Mouse (Mus musculus): ENCODE data around the gene Osbpl6.

Gene Osbpl6

GRCm38 (mm10) chr2:76421411-76421924 is 15.2 kb downstream of the Osbpl6 start:
- peak; percentile 1 for DNase-seq

- no peak for DNase-seq
Measured at GRCm38 (mm10) chr2:76426816-76427215, 20.5 kb downstream of the Osbpl6 start.

GRCm38 (mm10) chr2:76429318-76429717 is 23.0 kb downstream of the Osbpl6 start:
- DNase-seq: no peak

GRCm38 (mm10) chr2:76429855-76430254 is 23.5 kb downstream of the Osbpl6 start:
- DNase-seq: no peak

- no peak for DNase-seq
Measured at GRCm38 (mm10) chr2:76430539-76430938, 24.2 kb downstream of the Osbpl6 start.

GRCm38 (mm10) chr2:76434224-76434623 is 27.9 kb downstream of the Osbpl6 start:
- DNase-seq: no peak

GRCm38 (mm10) chr2:76435667-76436239 is 29.4 kb downstream of the Osbpl6 start:
- no peak for DNase-seq

- no peak for DNase-seq
Measured at GRCm38 (mm10) chr2:76437372-76437771, 31.1 kb downstream of the Osbpl6 start.

- DNase-seq: no peak
Measured at GRCm38 (mm10) chr2:76439540-76439939, 33.2 kb downstream of the Osbpl6 start.

- DNase-seq: no peak
Measured at GRCm38 (mm10) chr2:76442086-76442485, 35.8 kb downstream of the Osbpl6 start.

- DNase-seq: no peak
Measured at GRCm38 (mm10) chr2:76449836-76450355, 43.6 kb downstream of the Osbpl6 start.

- no peak for DNase-seq
Measured at GRCm38 (mm10) chr2:76466723-76467122, 60.4 kb downstream of the Osbpl6 start.

GRCm38 (mm10) chr2:76468204-76468603 is 61.9 kb downstream of the Osbpl6 start:
- no peak for DNase-seq

GRCm38 (mm10) chr2:76469091-76469750 is 62.9 kb downstream of the Osbpl6 start:
- DNase-seq: no peak

GRCm38 (mm10) chr2:76469751-76470099 is 63.4 kb downstream of the Osbpl6 start:
- DNase-seq: no peak

GRCm38 (mm10) chr2:76470391-76470790 is 64.1 kb downstream of the Osbpl6 start:
- DNase-seq: no peak

- DNase-seq: no peak
Measured at GRCm38 (mm10) chr2:76475788-76476187, 69.5 kb downstream of the Osbpl6 start.

GRCm38 (mm10) chr2:76488764-76489163 is 82.5 kb downstream of the Osbpl6 start:
- no peak for DNase-seq

GRCm38 (mm10) chr2:76490198-76490597 is 83.9 kb downstream of the Osbpl6 start:
- DNase-seq: no peak

GRCm38 (mm10) chr2:76491371-76491770 is 85.1 kb downstream of the Osbpl6 start:
- no peak for DNase-seq

GRCm38 (mm10) chr2:76492224-76492623 is 85.9 kb downstream of the Osbpl6 start:
- no peak for DNase-seq

GRCm38 (mm10) chr2:76496006-76496748 is 89.9 kb downstream of the Osbpl6 start:
- DNase-seq: no peak

GRCm38 (mm10) chr2:76496749-76497140 is 90.4 kb downstream of the Osbpl6 start:
- DNase-seq: no peak

- no peak for DNase-seq
Measured at GRCm38 (mm10) chr2:76498891-76499290, 92.6 kb downstream of the Osbpl6 start.

Measured in thymus, postnatal 25 days (tissue).